Mouse (Mus musculus) urinary bladder, postnatal 14 days (tissue): Measurements from ENCODE around the gene Moap1.

Source experiments
- DNase-seq: peaks from one replicate; pipeline ENCODE4 v3.0.0; 2021; ENCODE audit warnings: low spot score

The Moap1 gene

DNA sequence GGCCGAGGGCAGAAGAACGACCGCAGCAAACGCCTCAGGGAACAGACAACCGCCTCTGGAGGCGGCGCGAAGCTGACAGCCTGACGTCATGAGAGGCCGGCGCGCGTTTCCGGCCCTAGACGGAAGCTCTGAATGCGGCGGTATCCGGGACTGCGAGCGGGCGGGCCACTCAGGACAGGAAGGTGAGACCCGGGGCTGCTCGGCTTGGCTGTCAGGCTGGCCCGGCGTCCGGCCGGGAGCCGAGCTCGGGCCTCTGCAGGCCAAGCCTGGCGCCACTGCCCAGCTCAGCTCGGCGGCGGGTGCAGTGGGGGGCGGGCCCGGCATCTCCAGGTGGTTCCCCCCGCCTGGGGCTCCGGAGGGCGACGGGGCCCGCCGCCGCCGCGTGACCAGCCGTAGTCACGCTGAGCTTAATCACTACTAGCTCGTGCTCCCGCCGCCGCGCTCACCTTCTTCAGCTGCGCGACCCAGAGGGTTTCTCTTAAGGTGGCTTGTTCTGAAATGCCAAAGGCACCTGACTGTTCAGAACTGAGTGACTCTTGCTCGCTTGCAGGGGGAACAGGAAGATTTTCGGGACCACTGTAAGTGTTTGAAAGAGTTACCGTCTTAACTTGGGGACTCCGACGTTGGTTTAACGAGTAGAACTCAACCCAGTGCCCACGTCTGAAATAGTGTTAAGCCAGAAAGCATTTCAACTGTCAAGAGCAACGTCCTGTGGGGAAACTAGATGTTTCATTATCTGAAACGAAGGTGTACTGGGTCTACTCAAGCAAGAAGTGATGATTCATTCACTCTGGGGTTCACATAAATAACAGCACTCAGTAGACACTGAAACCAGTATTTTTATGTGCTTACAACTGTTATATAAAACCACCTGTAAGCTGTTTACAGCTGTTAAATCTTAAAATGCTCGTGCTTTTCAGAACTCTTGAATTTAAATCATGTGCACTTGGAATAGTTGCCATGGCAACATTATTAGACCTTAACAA lies at the start of gene Moap1, which contains the start of gene Tmem251:
Moap1 (minus strand) TSS at position 73 of the 986 bp plus-strand sequence.
Tmem251 (plus strand) TSS at position 174 of the 986 bp plus-strand sequence.
- peak; percentile 91 for DNase-seq

DNA sequence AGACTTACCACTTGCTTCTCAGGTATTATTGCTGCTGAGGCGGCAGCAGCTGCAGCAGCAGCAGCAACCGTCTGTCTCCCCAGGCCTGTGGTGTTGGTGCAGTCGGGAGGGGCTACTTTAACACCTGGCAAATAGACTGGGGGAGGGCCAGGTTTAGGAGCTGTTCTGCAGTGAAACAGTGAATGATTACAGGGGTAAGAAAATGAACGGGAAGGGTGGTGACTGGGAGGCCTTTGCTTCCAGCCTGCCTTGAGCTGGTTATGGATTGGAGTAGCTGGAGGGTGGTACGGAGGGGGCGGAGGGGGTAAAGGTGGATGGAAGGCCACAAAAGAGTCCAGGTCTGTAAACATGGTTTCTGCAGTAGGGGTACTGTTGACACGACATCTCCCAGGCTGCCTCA lies 44.5 kb upstream of the Moap1 start:
- no peak for DNase-seq

DNA sequence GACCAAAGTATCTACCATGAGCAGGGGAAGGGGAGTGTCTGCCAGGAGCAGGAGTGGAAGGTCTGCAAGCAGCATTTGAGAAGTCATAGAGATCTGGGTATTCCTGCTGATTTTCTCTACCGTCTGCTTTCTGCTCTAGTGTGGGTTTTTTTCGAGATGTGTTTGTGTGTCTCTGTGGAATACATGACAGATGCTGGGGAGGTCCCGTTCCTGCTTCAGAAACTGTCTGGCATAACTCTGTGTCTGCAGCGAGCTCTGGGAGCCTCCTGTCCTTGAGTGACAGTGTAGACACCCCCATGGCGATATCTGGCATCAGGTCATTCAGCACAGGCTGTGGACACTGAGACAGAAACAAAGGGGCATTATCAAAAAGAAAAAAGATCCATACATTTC lies 42.1 kb upstream of the Moap1 start:
- DNase-seq, result no peak

DNA sequence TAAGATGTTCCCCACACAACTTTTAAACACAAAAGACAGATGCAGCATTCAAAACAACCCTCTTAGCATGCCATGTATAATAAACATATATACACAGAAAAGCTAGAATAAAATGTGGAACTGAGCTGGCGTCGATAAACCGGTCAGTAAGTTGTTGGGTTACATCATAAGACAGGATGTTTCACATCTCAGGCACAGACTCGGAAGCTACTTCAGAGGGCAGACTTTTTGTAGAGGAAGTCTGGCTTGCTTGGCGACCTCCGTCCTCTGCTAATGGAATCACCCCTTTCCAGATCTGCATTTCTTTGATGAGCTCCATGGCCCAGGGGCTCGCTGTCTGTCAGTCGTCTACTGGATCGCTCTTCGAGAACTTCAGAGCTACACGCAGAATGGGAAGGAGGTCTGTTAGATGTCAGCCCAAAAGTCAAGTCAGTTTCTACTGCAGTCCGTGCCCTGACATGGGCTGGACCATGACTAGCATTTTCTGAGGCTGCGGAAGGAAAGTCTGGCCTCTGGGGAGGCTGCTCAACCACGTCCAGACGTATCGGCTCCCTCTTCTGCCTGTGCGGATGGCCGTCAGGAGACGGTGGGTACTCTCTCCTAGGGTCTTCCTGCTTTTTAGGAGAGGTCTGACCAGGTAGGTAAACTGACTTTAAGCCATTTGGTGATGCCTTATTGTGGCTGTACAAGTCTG lies 41.6 kb upstream of the Moap1 start:
- DNase-seq, result no peak

DNA sequence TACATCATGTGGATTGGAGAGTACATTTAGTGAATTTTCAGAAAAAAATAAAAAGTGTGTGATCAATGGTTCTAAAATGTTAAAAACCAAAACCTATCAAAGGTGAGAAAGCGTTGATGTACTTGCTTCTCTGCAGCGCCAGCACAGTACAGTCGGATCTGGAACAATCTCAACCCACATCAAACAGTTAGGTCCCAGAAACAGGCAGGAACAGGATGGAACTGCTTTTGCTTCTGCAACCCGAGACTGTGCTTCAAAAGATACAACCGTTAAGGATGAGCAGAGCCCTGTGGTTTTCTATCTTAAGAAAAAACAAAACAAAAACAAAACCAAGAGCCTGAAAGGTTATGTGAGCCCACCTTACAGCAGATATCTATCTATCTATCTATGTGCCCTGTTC lies 39.4 kb upstream of the Moap1 start:
- DNase-seq, result no peak

DNA sequence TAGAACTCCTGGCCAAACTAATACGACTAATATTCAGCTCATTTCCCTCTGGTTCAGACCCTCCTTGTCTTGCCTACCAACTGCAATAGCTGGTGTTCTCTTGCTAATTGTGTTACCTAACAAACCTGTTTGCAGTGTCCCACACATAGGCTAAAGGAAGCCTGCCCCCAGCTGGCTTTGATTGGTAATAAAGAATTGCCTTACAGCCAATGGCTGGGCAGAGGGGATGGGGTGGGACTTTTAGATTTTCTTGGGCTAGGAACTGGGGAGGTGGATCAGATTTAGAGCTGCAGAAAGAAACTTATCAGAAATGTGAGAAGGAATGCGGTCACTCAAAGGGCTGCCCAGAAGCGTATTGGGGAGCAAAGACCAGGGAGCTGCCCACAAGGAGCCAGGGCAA lies 36.0 kb upstream of the Moap1 start:
- no peak for DNase-seq

DNA sequence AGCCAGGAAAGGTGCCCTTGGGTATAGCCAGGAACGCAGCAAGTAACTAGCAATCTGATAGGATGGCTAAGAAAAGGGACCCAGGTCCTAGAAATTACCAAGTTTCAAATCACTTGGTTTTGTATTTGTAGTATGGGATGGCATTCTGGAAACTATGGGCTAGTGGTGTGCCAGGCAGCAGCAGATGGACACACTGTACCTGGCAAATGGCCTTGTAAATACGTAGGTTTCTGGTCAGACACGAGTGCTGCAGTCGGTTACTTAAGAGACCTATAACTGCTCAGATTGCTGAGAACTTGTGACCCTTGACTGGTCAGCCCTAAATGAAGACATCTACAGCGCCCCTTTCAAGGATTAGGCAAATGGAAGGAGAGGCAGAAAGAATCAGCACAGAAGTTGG lies 34.7 kb upstream of the Moap1 start:
- DNase-seq, result no peak

DNA sequence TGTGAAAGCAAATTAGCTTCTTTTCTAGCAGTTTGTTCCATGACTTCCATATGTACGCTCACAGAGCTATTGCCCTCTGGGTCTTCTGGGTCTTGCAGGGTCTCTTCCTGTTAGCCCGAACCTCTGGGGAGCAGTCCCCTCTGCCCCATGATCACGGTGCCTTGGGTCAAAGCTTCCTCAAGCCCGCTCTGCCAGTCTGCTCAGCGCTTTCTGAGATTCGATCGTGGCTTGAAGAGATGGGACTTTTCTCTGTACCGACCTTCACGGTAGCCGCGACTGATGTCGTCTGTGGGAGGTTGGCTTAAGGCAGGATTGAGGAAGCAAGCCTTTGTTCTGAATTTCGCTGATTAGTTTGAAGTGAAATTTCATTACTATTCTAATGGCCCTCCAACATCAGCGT lies 32.6 kb upstream of the Moap1 start:
- no peak for DNase-seq

DNA sequence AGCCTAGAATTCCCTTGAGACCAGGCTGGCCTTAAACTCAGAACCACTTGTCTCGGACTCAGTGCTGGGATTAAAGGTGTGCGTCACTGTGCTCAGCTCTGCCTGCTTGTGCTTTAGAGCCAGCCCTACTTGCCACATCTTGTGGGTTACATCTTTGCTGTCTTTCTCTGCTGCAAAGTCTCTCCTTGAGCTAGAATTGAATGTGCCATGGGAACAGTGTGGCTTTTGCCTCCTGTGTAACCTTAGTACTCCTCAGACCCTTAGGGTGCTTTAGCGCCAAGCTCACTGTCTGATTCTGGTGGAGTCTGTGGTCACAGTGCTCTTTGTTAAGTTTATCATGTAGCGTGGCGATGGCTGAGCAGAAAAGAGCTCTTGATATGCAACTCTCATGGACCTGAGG lies 29.2 kb upstream of the Moap1 start:
- DNase-seq, result no peak

DNA sequence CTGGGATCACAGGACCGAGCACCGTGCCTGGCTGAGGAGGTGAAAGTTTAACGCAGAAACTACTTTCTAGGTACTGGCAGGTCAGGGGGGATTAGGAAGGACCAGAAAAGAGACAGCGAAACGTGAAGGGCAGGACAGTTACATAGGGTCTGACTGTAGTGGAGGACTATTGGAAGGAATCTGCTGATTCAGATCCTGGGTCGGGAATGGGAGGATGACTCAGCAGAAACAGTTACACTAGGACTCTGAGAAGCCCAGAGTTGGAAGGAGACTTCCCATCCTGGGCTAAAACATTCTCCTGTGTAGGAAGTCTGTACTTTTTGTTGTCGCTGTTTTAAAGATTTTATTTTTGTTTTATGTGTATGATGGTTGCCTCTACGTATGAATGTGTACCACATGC lies 28.1 kb upstream of the Moap1 start:
- DNase-seq, result no peak

DNA sequence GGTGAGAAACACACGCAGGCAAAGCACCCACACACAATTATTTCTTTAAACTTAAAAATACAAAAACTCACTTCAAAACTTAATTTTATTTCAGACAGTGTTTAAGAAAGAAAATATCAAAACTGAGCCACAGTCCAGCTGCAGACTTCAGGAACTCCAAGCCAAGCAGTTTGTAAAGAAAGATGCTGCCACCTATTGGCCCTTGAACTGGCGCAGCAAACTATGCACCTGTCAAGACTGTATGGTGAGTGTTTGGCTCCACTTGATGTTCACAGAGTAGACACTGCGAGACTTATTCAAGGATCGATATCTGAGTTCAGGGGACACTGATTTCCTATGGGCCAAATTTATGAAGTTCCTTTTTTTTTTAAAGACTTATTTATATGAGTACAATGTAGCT lies 25.5 kb upstream of the Moap1 start:
- DNase-seq, result no peak

DNA sequence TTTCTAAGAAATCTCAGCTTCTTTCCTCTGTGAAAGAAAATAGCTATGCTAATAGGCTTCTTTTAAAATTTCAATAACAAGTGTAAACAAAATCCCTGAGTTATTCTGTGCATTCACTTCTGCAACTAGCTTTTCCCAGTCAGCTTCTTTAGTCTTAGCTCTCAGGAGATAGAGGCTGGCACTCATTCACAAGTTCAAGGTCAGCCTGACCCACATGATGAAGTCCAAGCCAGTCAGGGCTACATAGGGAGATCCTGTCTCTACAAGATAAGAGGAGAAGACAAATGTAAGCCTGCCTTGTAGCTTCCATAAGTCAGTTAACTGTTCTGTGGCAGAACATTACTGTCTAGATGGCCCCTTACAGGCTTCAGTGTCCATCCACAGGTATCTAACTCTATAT lies 20.2 kb upstream of the Moap1 start:
- DNase-seq, result no peak

DNA sequence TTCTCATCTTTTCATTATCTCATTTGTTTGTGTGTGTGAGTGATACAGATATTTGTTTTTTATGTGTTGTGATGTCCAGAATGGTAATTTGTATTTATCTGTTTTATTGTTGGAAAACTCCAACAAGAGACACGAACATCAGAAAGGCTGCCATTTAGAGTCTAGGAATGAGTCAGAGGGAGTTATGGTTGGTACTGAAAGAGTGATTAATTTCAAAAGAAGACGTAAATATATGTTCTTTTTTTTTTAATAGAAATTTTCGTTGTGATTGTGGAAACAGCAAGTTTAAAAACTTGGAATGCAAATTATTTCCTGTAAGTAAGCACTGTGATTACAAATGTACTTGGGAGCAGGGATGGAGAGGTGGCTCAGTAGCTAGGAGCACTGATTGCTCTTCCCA lies 18.2 kb upstream of the Moap1 start:
- no peak for DNase-seq

DNA sequence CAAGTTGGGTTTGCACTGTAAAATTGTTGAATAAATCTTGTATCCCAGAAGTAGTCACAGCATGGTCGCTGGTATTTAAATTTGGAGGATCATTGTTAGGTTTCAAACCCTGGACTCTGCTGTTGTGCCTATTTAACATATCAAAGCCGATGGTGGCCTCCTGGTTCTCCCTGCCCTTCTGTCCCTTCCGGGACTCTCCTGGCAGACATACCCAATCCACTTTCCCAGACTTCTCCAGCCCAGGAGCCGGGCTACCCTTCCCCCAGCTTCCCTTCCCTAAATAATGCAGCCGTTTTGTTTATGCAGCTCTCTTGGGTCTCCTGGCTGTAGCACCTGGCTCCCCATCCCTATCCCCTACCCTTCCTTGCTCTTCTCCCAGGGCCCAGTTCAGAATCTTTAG lies 15.5 kb upstream of the Moap1 start:
- DNase-seq, result no peak

DNA sequence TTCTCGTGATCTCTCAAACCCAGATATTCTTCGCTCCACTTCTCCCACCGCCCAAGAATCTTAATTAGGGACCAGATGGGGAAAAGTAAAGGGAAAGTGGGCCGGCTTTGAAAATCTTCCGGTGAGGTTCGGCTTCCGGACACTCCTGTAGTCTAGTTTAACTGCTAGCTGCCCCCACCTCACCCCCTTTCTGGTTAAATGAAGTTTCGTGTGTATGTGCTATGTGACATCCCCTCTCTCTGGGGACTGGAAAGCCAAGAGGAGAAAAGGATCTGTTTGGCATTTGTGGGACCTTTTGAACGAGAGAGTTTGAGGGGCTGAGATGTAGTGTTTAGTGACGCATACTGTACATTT lies 14.9 kb upstream of the Moap1 start, which contains the start of gene Gm20604:
Gm20604 (minus strand) TSS at position 270 of the 354 bp plus-strand sequence.
- no peak for DNase-seq

DNA sequence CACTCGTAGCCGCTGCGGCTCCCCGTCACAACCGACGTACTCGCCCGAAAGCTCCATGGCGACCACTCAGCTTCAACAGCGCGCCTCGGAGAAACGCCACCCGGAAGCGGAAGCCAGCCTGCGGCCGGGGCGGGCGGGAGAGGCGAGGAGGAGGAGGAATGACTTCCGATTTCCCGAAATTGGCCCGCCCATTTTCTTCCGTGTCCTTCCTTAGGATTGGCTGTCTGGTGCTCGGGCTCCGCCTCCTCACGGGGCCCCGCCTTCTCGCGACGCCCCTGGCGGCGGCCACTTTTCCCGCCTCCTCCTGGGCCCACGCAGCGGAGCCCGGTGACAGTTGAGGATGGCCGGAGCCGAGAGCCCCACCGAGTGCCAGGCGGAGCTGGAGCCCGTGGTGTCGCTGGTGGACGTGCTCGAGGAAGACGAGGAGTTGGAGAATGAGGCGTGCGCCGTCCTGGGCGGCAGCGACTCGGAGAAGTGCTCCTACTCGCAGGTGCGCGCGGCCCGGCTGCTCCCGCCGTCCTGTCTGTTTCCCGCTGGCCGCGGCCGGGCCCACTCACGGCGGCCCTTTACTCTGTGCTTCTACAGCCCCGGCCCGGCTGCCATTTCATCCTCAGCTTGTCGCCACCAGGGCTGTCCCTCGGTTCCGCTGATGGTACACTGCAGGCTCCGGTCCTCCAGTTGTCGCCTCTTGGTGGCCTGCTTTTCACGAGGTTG lies 14.4 kb upstream of the Moap1 start, which contains the start of the genes Gm28051, Gon7 and Ubr7:
Gm28051 (minus strand) TSS at position 77 of the 714 bp plus-strand sequence.
Gon7 (minus strand) TSS at position 115 of the 714 bp plus-strand sequence.
Ubr7 (plus strand) TSS at position 279 of the 714 bp plus-strand sequence.
- peak; percentile 98 for DNase-seq

DNA sequence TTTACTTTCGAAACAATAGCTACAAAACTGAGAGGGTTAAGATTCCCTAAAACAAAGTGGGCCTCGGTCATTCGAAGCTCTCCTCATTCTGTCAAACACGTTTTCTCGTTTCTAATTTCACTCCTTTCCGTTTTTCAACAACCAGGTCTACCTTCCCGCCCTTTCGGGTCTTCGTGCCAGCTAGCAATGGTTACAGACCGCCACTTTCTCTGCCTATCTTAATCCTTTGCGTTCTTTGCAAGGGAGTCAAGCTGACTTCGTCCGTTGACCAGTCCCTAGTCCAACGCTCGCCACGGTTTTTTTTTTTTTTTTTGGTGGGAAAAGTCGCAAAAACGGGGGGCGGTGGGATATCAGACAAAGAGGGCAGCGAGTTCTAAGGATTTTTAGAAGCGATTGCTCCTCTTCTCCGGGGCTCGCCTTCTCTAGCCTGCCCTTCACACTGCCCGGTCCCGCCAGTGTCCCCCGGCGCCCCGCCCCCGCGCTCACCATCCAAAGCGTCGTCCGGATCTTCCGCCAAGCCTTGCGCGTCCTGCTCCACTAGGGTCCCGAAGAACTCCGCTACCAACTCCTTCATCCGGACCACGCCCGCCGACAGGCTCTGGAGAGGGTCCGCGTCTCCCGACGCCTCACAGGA lies 13.7 kb upstream of the Moap1 start:
- no peak for DNase-seq

DNA sequence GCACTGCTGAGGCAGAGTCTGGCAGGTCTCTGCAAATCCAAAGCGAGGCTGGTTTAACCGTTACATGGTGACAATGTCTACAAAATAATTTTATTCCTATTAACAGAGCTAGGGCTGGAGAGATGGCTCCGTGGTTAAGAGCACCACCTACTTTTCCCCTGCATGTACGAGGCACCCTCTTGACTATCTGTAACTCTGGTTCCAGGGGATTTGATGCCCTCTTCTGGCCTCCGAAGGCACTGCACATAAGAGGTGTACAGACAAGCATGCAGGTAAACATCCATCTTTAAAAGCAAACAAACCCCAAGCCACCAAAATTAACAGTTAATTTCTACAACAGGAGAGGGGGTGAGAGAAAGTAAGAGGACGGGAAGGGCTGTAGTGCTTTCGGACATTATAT lies 12.8 kb upstream of the Moap1 start:
- DNase-seq, result no peak

DNA sequence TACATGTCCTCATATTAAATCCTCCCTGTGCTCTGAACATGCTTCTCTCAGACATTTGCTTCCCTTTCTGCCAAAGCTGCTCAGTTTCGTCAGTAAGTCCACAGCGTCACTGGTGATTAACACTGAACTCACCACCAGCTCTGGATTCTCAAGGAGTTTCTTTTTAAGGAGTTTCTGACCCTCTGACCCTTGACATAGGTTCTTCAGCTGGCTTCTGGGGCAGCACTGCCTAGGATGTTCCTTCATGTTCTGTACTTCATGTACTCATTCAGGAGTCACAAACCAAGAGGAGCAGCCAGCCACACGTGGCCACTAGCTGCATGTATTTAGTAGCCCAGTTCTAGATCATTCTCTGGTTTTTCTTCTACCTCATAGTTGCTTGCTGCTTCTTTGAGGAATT lies 4.8 kb upstream of the Moap1 start:
- no peak for DNase-seq

DNA sequence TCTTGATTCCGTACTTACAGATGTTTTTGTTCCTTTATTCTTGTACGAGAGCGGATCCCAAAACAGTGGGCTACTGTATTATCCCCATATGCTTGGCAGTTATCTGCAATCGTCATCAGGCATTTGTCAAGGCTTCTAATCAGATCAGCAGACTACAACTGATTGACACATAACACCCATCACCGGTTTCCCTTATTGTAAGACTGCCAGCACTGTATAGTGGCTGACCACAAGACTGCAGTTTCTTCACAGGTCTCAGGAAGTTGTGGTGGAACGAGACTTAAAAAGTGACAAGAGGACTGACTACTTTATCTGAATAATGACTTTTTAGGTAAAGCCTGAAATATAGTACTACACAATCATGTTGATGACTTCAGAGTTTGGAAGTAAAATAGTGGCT lies 1.4 kb upstream of the Moap1 start:
- DNase-seq, result no peak

DNA sequence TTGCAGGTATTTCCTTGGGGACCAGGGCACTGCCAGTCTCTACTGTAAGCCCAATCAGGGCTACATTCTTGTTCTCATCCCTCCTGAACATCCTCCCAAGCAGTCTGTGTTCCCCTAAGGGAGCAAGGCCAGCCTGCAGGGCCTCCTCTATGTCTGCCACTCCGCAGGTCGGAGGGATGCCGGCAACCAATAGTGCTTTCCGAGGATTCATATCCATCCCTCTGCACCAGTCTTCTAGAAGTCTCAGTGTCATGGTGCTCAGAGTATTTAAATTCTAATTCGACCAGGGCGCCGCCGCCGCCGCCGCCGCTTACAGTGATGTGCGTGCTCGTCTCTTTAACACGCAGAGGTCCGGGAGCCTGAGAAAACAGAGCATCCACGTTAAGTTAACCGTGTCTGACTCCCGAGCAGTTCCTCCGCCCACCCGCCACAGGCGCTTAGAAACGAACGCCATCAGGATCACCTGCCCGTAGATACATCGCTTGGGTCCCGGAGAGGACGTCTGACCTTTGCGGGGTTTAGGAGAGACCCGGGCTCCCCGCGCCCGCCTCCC lies 349 bp downstream of the Moap1 start:
- no peak for DNase-seq

DNA sequence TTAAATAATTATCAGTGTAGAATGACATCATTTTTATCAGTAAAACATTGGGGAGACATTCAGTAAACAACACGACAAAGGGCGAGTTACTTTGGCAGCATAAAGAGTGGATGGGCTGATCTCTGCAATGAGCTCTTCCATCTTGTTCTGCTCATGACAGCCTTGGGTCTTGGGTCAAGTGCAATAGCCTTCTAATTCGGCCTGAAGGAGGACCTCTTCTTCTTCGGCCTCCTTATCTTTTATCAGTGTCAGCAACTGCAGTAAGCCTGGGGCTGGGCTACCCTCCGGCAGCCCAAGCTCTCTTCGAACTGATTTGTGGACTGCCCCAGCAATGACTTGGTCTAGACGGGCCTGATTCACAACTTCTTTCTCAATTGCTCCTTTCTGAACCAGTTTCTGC lies 1.4 kb downstream of the Moap1 start:
- no peak for DNase-seq
